Mouse (Mus musculus): ENCODE data around the gene Kcnj9. TPM values are rescaled to one million over a fixed set of nuclear protein-coding genes. Genes with fewer than 3 reads are reported as not detected.

Gene Kcnj9
- polyA plus RNA-seq, 1 experiment from 2014 or later = 1.3 TPM

- Histone ChIP-seq H3K4me3 (ENCODE audit: low read depth, low read length) (peak overlapping the region; percentile 17), H3K4me2 (ENCODE audit: low read length) (peak overlapping the region; percentile 37), H3K9me3 (replicated peaks; ENCODE audit: control insufficient read depth, low read length) (no peaks in the 10 kb centered on the region), H3K27me3 (replicated peaks; ENCODE audit: control insufficient read depth, insufficient read depth, low read length) (no peaks in the 10 kb centered on the region), H3K27ac (ENCODE audit: low read depth, low read length) (peak overlapping the region; percentile 62; the same call in 1 of the 2 replicates), H3K36me3 (ENCODE audit: control insufficient read depth, insufficient read depth, low read length) (no peaks in the 10 kb centered on the region), H3K9ac (ENCODE audit: low read length) (peak overlapping the region; percentile 49), H3K4me1 (ENCODE audit: control insufficient read depth, insufficient read depth, low read length) (peaks cover 22% of the 10 kb centered on the region; the same call in 1 of the 2 replicates)
- WGBS = 77% methylated on average over 6 of the region's 6 CpGs
- ATAC-seq (no peak), DNase-seq (ENCODE audit: low spot score) (no peak)
Observed at GRCm38 (mm10) chr1:172296816-172297510, 32.2 kb downstream of the Kcnj9 start.

GRCm38 (mm10) chr1:172295751-172296197 lies 33.3 kb downstream of the Kcnj9 start:
- H3K4me3 ChIP-seq (ENCODE audit: low read depth, low read length) = no peak overlapping the region; the same call in 1 of the 2 replicates
- H3K9me3 ChIP-seq (replicated peaks; ENCODE audit: control insufficient read depth, low read length) = no peaks in the 10 kb centered on the region
- peaks cover 19% of the 10 kb centered on the region; the same call in 1 of the 2 replicates for H3K4me1 ChIP-seq (ENCODE audit: control insufficient read depth, insufficient read depth, low read length)
- H3K36me3 ChIP-seq (ENCODE audit: control insufficient read depth, insufficient read depth, low read length) = no peaks in the 10 kb centered on the region
- H3K9ac ChIP-seq (ENCODE audit: low read length) = no peak overlapping the region
- WGBS = 22% methylated on average over 4 of the region's 4 CpGs
- ATAC-seq (peak; percentile 86), DNase-seq (ENCODE audit: low spot score) (peak; percentile 74)
- H3K4me2 ChIP-seq (ENCODE audit: low read length) = peak overlapping the region; percentile 37
- no peaks in the 10 kb centered on the region for H3K27me3 ChIP-seq (replicated peaks; ENCODE audit: control insufficient read depth, insufficient read depth, low read length)
- peak overlapping the region; percentile 62 for H3K27ac ChIP-seq (ENCODE audit: low read depth, low read length)

GRCm38 (mm10) chr1:172293449-172293848 lies 35.7 kb downstream of the Kcnj9 start:
- Histone ChIP-seq H3K4me1 (ENCODE audit: control insufficient read depth, insufficient read depth, low read length) (peaks cover 19% of the 10 kb centered on the region; the same call in 1 of the 2 replicates), H3K27me3 (replicated peaks; ENCODE audit: control insufficient read depth, insufficient read depth, low read length) (no peaks in the 10 kb centered on the region), H3K27ac (ENCODE audit: low read depth, low read length) (no peak overlapping the region), H3K36me3 (ENCODE audit: control insufficient read depth, insufficient read depth, low read length) (0 out of 2 replicates have a peak, but pooled peaks cover 2% of the 10 kb centered on the region), H3K9ac (ENCODE audit: low read length) (no peak overlapping the region), H3K4me3 (ENCODE audit: low read depth, low read length) (no peak overlapping the region), H3K9me3 (replicated peaks; ENCODE audit: control insufficient read depth, low read length) (no peaks in the 10 kb centered on the region), H3K4me2 (ENCODE audit: low read length) (no peak overlapping the region)
- WGBS = 89% methylated on average over 11 of the region's 11 CpGs
- DNase-seq (ENCODE audit: low spot score) = no peak
- ATAC-seq = no peak

- Histone ChIP-seq H3K27ac (ENCODE audit: low read depth, low read length) (no peak overlapping the region), H3K36me3 (ENCODE audit: control insufficient read depth, insufficient read depth, low read length) (0 out of 2 replicates have a peak, but pooled peaks cover 2% of the 10 kb centered on the region), H3K9ac (ENCODE audit: low read length) (no peak overlapping the region), H3K27me3 (replicated peaks; ENCODE audit: control insufficient read depth, insufficient read depth, low read length) (no peaks in the 10 kb centered on the region), H3K4me2 (ENCODE audit: low read length) (no peak overlapping the region), H3K4me3 (ENCODE audit: low read depth, low read length) (no peak overlapping the region), H3K4me1 (ENCODE audit: control insufficient read depth, insufficient read depth, low read length) (peaks cover 16% of the 10 kb centered on the region; the same call in 1 of the 2 replicates), H3K9me3 (replicated peaks; ENCODE audit: control insufficient read depth, low read length) (no peaks in the 10 kb centered on the region)
- no peak for DNase-seq (ENCODE audit: low spot score)
- no peak for ATAC-seq
- WGBS = 87% methylated on average over 2 of the region's 2 CpGs
Observed at GRCm38 (mm10) chr1:172292880-172293279, 36.2 kb downstream of the Kcnj9 start.

- 90% methylated on average over 3 of the region's 3 CpGs for WGBS
- DNase-seq (ENCODE audit: low spot score) (no peak), ATAC-seq (no peak)
- Histone ChIP-seq H3K27me3 (replicated peaks; ENCODE audit: control insufficient read depth, insufficient read depth, low read length) (no peaks in the 10 kb centered on the region), H3K9ac (ENCODE audit: low read length) (no peak overlapping the region), H3K4me2 (ENCODE audit: low read length) (no peak overlapping the region), H3K4me1 (ENCODE audit: control insufficient read depth, insufficient read depth, low read length) (peaks cover under 1% of the 10 kb centered on the region; the same call in 1 of the 2 replicates), H3K9me3 (replicated peaks; ENCODE audit: control insufficient read depth, low read length) (no peaks in the 10 kb centered on the region), H3K27ac (ENCODE audit: low read depth, low read length) (no peak overlapping the region), H3K36me3 (ENCODE audit: control insufficient read depth, insufficient read depth, low read length) (peaks cover 8% of the 10 kb centered on the region; the same call in 1 of the 2 replicates), H3K4me3 (ENCODE audit: low read depth, low read length) (no peak overlapping the region)
Observed at GRCm38 (mm10) chr1:172289617-172289946, 39.5 kb downstream of the Kcnj9 start.

GRCm38 (mm10) chr1:172288900-172289616 lies 40.1 kb downstream of the Kcnj9 start:
- Histone ChIP-seq H3K4me2 (ENCODE audit: low read length) (no peak overlapping the region), H3K36me3 (ENCODE audit: control insufficient read depth, insufficient read depth, low read length) (peaks cover 8% of the 10 kb centered on the region; the same call in 1 of the 2 replicates), H3K27ac (ENCODE audit: low read depth, low read length) (no peak overlapping the region), H3K27me3 (replicated peaks; ENCODE audit: control insufficient read depth, insufficient read depth, low read length) (no peaks in the 10 kb centered on the region), H3K9ac (ENCODE audit: low read length) (no peak overlapping the region), H3K4me3 (ENCODE audit: low read depth, low read length) (no peak overlapping the region), H3K4me1 (ENCODE audit: control insufficient read depth, insufficient read depth, low read length) (no peaks in the 10 kb centered on the region), H3K9me3 (replicated peaks; ENCODE audit: control insufficient read depth, low read length) (no peaks in the 10 kb centered on the region)
- 90% methylated on average over 11 of the region's 11 CpGs for WGBS
- ATAC-seq = no peak
- DNase-seq (ENCODE audit: low spot score) = no peak

GRCm38 (mm10) chr1:172286740-172287139 lies 42.4 kb downstream of the Kcnj9 start:
- no peak overlapping the region for H3K4me3 ChIP-seq (ENCODE audit: low read depth, low read length)
- H3K9ac ChIP-seq (ENCODE audit: low read length) = no peak overlapping the region
- WGBS = 89% methylated on average over 5 of the region's 5 CpGs
- DNase-seq (ENCODE audit: low spot score) (no peak), ATAC-seq (no peak)
- no peaks in the 10 kb centered on the region for H3K27me3 ChIP-seq (replicated peaks; ENCODE audit: control insufficient read depth, insufficient read depth, low read length)
- H3K4me1 ChIP-seq (ENCODE audit: control insufficient read depth, insufficient read depth, low read length) = no peaks in the 10 kb centered on the region
- no peak overlapping the region for H3K4me2 ChIP-seq (ENCODE audit: low read length)
- peaks cover 8% of the 10 kb centered on the region; the same call in 1 of the 2 replicates for H3K36me3 ChIP-seq (ENCODE audit: control insufficient read depth, insufficient read depth, low read length)
- no peak overlapping the region for H3K27ac ChIP-seq (ENCODE audit: low read depth, low read length)
- no peaks in the 10 kb centered on the region for H3K9me3 ChIP-seq (replicated peaks; ENCODE audit: control insufficient read depth, low read length)

- H3K27me3 ChIP-seq (replicated peaks; ENCODE audit: control insufficient read depth, insufficient read depth, low read length) = no peaks in the 10 kb centered on the region
- WGBS = 91% methylated on average over 14 of the region's 14 CpGs
Observed at GRCm38 (mm10) chr1:172284221-172284620, 44.9 kb downstream of the Kcnj9 start.

GRCm38 (mm10) chr1:172283073-172283472 lies 46.0 kb downstream of the Kcnj9 start:
- WGBS = 89% methylated on average over 6 of the region's 6 CpGs

More at GRCm38 (mm10) chr1:172284221-172284620, 44.9 kb downstream of the Kcnj9 start:
- Histone ChIP-seq H3K4me1 (ENCODE audit: control insufficient read depth, insufficient read depth, low read length) (no peaks in the 10 kb centered on the region), H3K9me3 (replicated peaks; ENCODE audit: control insufficient read depth, low read length) (no peaks in the 10 kb centered on the region), H3K4me2 (ENCODE audit: low read length) (no peak overlapping the region), H3K9ac (ENCODE audit: low read length) (no peak overlapping the region), H3K4me3 (ENCODE audit: low read depth, low read length) (no peak overlapping the region), H3K27ac (ENCODE audit: low read depth, low read length) (no peak overlapping the region), H3K36me3 (ENCODE audit: control insufficient read depth, insufficient read depth, low read length) (peaks cover 6% of the 10 kb centered on the region; the same call in 1 of the 2 replicates)
- DNase-seq (ENCODE audit: low spot score) (no peak), ATAC-seq (no peak)

More at GRCm38 (mm10) chr1:172283073-172283472, 46.0 kb downstream of the Kcnj9 start:
- no peak overlapping the region for H3K4me2 ChIP-seq (ENCODE audit: low read length)
- no peaks in the 10 kb centered on the region for H3K27me3 ChIP-seq (replicated peaks; ENCODE audit: control insufficient read depth, insufficient read depth, low read length)
- no peak overlapping the region for H3K4me3 ChIP-seq (ENCODE audit: low read depth, low read length)
- H3K9me3 ChIP-seq (replicated peaks; ENCODE audit: control insufficient read depth, low read length) = no peaks in the 10 kb centered on the region
- no peaks in the 10 kb centered on the region for H3K4me1 ChIP-seq (ENCODE audit: control insufficient read depth, insufficient read depth, low read length)
- ATAC-seq (no peak), DNase-seq (ENCODE audit: low spot score) (no peak)
- no peak overlapping the region for H3K27ac ChIP-seq (ENCODE audit: low read depth, low read length)
- H3K36me3 ChIP-seq (ENCODE audit: control insufficient read depth, insufficient read depth, low read length) = peaks cover 6% of the 10 kb centered on the region; the same call in 1 of the 2 replicates
- H3K9ac ChIP-seq (ENCODE audit: low read length) = no peak overlapping the region

Data from forebrain, embryonic 14.5 days (tissue).